Mouse (Mus musculus) embryonic fibroblast, embryonic 13.5 days (primary cell): ENCODE data around the gene Vangl2.

Experiments used
- CTCF ChIP-seq: IDR thresholded peaks from 2 replicates; pipeline ENCODE4 v1.5.1; 2011; ENCODE audit warnings: mild to moderate bottlenecking, control low read depth, low read length, moderate library complexity, borderline replicate concordance; ENCODE audit not compliant: insufficient read depth
- POLR2A ChIP-seq: IDR thresholded peaks from 2 replicates; pipeline ENCODE4 v1.6.1; 2011; ENCODE audit warnings: low read depth, mild to moderate bottlenecking, control low read depth, low read length, moderate library complexity

GRCm38 (mm10) chr1:172063291-172064023, 35.2 kb upstream of the Vangl2 start:
- TF ChIP-seq CTCF = no peak
- TF ChIP-seq POLR2A = no peak
